Mouse (Mus musculus): ENCODE measurements at regions not wholly inside any gene's neighbourhood (a gene's known extent, or its start where the extent isn't known, plus 50 kb on each side); places are given as distances from the start of the nearest gene placed in this dataset.

- Histone ChIP-seq H3K9me3 (no peaks in the 10 kb centered on the region), H3K4me1 (peaks cover 8% of the 10 kb centered on the region), H3K27ac (no peak overlapping the region), H3K36me3 (no peaks in the 10 kb centered on the region), H3K4me2 (no peak overlapping the region), H3K27me3 (no peaks in the 10 kb centered on the region), H3K9ac (no peak overlapping the region), H3K4me3 (no peak overlapping the region)
- 74% methylated on average over 9 of the region's 9 CpGs for WGBS
- no peak for ATAC-seq (ENCODE audit: insufficient number of reproducible peaks, low FRiP score, low TSS enrichment, low read depth)
Observed at GRCm38 (mm10) chr12:77060766-77061561, 99.0 kb upstream of the Max start.

- no peak overlapping the region for H3K27ac ChIP-seq
- ATAC-seq (ENCODE audit: insufficient number of reproducible peaks, low FRiP score, low TSS enrichment, low read depth), result no peak
Observed at GRCm38 (mm10) chr12:77060060-77060695, 98.2 kb upstream of the Max start.

GRCm38 (mm10) chr12:77059679-77060059, 97.7 kb upstream of the Max start:
- Histone ChIP-seq H3K27me3 (no peaks in the 10 kb centered on the region), H3K4me1 (peaks cover 8% of the 10 kb centered on the region), H3K4me2 (no peak overlapping the region), H3K4me3 (no peak overlapping the region), H3K9me3 (no peaks in the 10 kb centered on the region), H3K27ac (no peak overlapping the region), H3K36me3 (no peaks in the 10 kb centered on the region), H3K9ac (no peak overlapping the region)
- 86% methylated on average over 4 of the region's 4 CpGs for WGBS
- ATAC-seq (ENCODE audit: insufficient number of reproducible peaks, low FRiP score, low TSS enrichment, low read depth), result no peak

More at GRCm38 (mm10) chr12:77060060-77060695, 98.2 kb upstream of the Max start:
- Histone ChIP-seq H3K36me3 (no peaks in the 10 kb centered on the region), H3K27me3 (no peaks in the 10 kb centered on the region), H3K4me1 (peaks cover 8% of the 10 kb centered on the region), H3K4me2 (peak overlapping the region; percentile 39), H3K4me3 (peak overlapping the region; percentile 24), H3K9ac (no peak overlapping the region), H3K9me3 (no peaks in the 10 kb centered on the region)
- WGBS, result 18% methylated on average over 16 of the region's 16 CpGs

- Histone ChIP-seq H3K4me2 (no peak overlapping the region), H3K9ac (no peak overlapping the region), H3K4me1 (peaks cover 8% of the 10 kb centered on the region), H3K9me3 (no peaks in the 10 kb centered on the region), H3K27me3 (no peaks in the 10 kb centered on the region), H3K27ac (no peak overlapping the region), H3K4me3 (no peak overlapping the region), H3K36me3 (no peaks in the 10 kb centered on the region)
- ATAC-seq (ENCODE audit: insufficient number of reproducible peaks, low FRiP score, low TSS enrichment, low read depth), result no peak
- WGBS, result 46% methylated on average over 4 of the region's 4 CpGs
Observed at GRCm38 (mm10) chr12:77058596-77059190, 96.7 kb upstream of the Max start.

- no peak for ATAC-seq (ENCODE audit: insufficient number of reproducible peaks, low FRiP score, low TSS enrichment, low read depth)
Observed at GRCm38 (mm10) chr12:77056748-77057370, 94.9 kb upstream of the Max start.

GRCm38 (mm10) chr12:77054700-77055099, 92.7 kb upstream of the Max start:
- 81% methylated on average over 5 of the region's 5 CpGs for WGBS
- H3K4me1 ChIP-seq, result no peaks in the 10 kb centered on the region
- no peaks in the 10 kb centered on the region for H3K36me3 ChIP-seq
- H3K4me2 ChIP-seq, result no peak overlapping the region
- no peaks in the 10 kb centered on the region for H3K9me3 ChIP-seq
- no peak overlapping the region for H3K9ac ChIP-seq
- no peaks in the 10 kb centered on the region for H3K27me3 ChIP-seq
- H3K27ac ChIP-seq, result no peak overlapping the region
- ATAC-seq (ENCODE audit: insufficient number of reproducible peaks, low FRiP score, low TSS enrichment, low read depth), result no peak
- no peak overlapping the region for H3K4me3 ChIP-seq

More at GRCm38 (mm10) chr12:77056748-77057370, 94.9 kb upstream of the Max start:
- Histone ChIP-seq H3K36me3 (no peaks in the 10 kb centered on the region), H3K27ac (no peak overlapping the region), H3K4me1 (peaks cover 8% of the 10 kb centered on the region), H3K4me2 (no peak overlapping the region), H3K4me3 (no peak overlapping the region), H3K9me3 (no peaks in the 10 kb centered on the region), H3K9ac (no peak overlapping the region), H3K27me3 (no peaks in the 10 kb centered on the region)
- 56% methylated on average over 5 of the region's 5 CpGs for WGBS

- Histone ChIP-seq H3K9ac (no peak overlapping the region), H3K27ac (no peak overlapping the region), H3K36me3 (no peaks in the 10 kb centered on the region), H3K9me3 (no peaks in the 10 kb centered on the region), H3K4me3 (no peak overlapping the region), H3K4me1 (no peaks in the 10 kb centered on the region), H3K4me2 (no peak overlapping the region), H3K27me3 (no peaks in the 10 kb centered on the region)
- no peak for ATAC-seq (ENCODE audit: insufficient number of reproducible peaks, low FRiP score, low TSS enrichment, low read depth)
- 91% methylated on average over 7 of the region's 7 CpGs for WGBS
Observed at GRCm38 (mm10) chr12:77054211-77054610, 92.2 kb upstream of the Max start.

- Histone ChIP-seq H3K9me3 (no peaks in the 10 kb centered on the region), H3K4me2 (no peak overlapping the region), H3K27me3 (no peaks in the 10 kb centered on the region), H3K4me1 (no peaks in the 10 kb centered on the region), H3K36me3 (no peaks in the 10 kb centered on the region), H3K27ac (no peak overlapping the region), H3K4me3 (no peak overlapping the region), H3K9ac (no peak overlapping the region)
- 78% methylated on average over 6 of the region's 6 CpGs for WGBS
- ATAC-seq (ENCODE audit: insufficient number of reproducible peaks, low FRiP score, low TSS enrichment, low read depth), result no peak
Observed at GRCm38 (mm10) chr12:77052853-77053252, 90.9 kb upstream of the Max start.

- Histone ChIP-seq H3K4me2 (no peak overlapping the region), H3K9ac (no peak overlapping the region), H3K4me3 (no peak overlapping the region), H3K27ac (no peak overlapping the region), H3K36me3 (no peaks in the 10 kb centered on the region), H3K27me3 (no peaks in the 10 kb centered on the region), H3K4me1 (no peaks in the 10 kb centered on the region), H3K9me3 (no peaks in the 10 kb centered on the region)
- ATAC-seq (ENCODE audit: insufficient number of reproducible peaks, low FRiP score, low TSS enrichment, low read depth), result no peak
- WGBS, result 38% methylated on average over 11 of the region's 11 CpGs
Observed at GRCm38 (mm10) chr12:77048380-77048779, 86.4 kb upstream of the Max start.

GRCm38 (mm10) chr12:77047273-77047672, 85.3 kb upstream of the Max start:
- H3K4me2 ChIP-seq, result no peak overlapping the region
- ATAC-seq (ENCODE audit: insufficient number of reproducible peaks, low FRiP score, low TSS enrichment, low read depth), result no peak
- no peaks in the 10 kb centered on the region for H3K27me3 ChIP-seq
- no peaks in the 10 kb centered on the region for H3K9me3 ChIP-seq
- H3K36me3 ChIP-seq, result no peaks in the 10 kb centered on the region
- H3K9ac ChIP-seq, result no peak overlapping the region
- H3K4me3 ChIP-seq, result no peak overlapping the region
- H3K4me1 ChIP-seq, result no peaks in the 10 kb centered on the region
- WGBS, result 90% methylated on average over 1 of the region's 1 CpGs
- no peak overlapping the region for H3K27ac ChIP-seq

GRCm38 (mm10) chr12:77045956-77046355, 84.0 kb upstream of the Max start:
- Histone ChIP-seq H3K27ac (no peak overlapping the region), H3K9me3 (no peaks in the 10 kb centered on the region), H3K4me3 (no peak overlapping the region), H3K9ac (no peak overlapping the region), H3K27me3 (peaks cover 2% of the 10 kb centered on the region; the same call in 1 of the 2 replicates), H3K4me2 (no peak overlapping the region), H3K36me3 (no peaks in the 10 kb centered on the region), H3K4me1 (no peaks in the 10 kb centered on the region)
- no peak for ATAC-seq (ENCODE audit: insufficient number of reproducible peaks, low FRiP score, low TSS enrichment, low read depth)
- WGBS, result 41% methylated on average over 2 of the region's 2 CpGs

GRCm38 (mm10) chr12:77045356-77045755, 83.4 kb upstream of the Max start:
- Histone ChIP-seq H3K4me3 (no peak overlapping the region), H3K27ac (no peak overlapping the region), H3K27me3 (peaks cover 2% of the 10 kb centered on the region; the same call in 1 of the 2 replicates), H3K36me3 (no peaks in the 10 kb centered on the region), H3K9ac (no peak overlapping the region), H3K9me3 (no peaks in the 10 kb centered on the region), H3K4me2 (no peak overlapping the region), H3K4me1 (no peaks in the 10 kb centered on the region)
- ATAC-seq (ENCODE audit: insufficient number of reproducible peaks, low FRiP score, low TSS enrichment, low read depth), result no peak
- WGBS, result 71% methylated on average over 10 of the region's 10 CpGs
